Mouse (Mus musculus) adrenal gland, postnatal 10 days (tissue): ENCODE measurements at regions not wholly inside any gene's neighbourhood (a gene's known extent, or its start where the extent isn't known, plus 50 kb on each side); places are given as distances from the start of the nearest gene placed in this dataset.

Experiments used
- DNase-seq: peaks from one replicate; pipeline ENCODE4 v3.0.0; 2021; ENCODE audit warnings: mixed read lengths

- DNase-seq, result no peak
Observed at GRCm38 (mm10) chr3:38042614-38043013, 318.3 kb upstream of the Gm5148 start.

GRCm38 (mm10) chr3:38036131-38036530, 311.8 kb upstream of the Gm5148 start:
- DNase-seq, result no peak

GRCm38 (mm10) chr3:38034138-38034537, 309.8 kb upstream of the Gm5148 start:
- DNase-seq, result no peak

- DNase-seq, result no peak
Observed at GRCm38 (mm10) chr3:38014768-38015167, 290.5 kb upstream of the Gm5148 start.

GRCm38 (mm10) chr3:38009168-38009567, 284.9 kb upstream of the Gm5148 start:
- no peak for DNase-seq

GRCm38 (mm10) chr3:38008321-38008720, 284.0 kb upstream of the Gm5148 start:
- DNase-seq, result no peak

- no peak for DNase-seq
Observed at GRCm38 (mm10) chr3:38007626-38008025, 283.3 kb upstream of the Gm5148 start.

- DNase-seq, result no peak
Observed at GRCm38 (mm10) chr3:38002275-38002674, 278.0 kb upstream of the Gm5148 start.

GRCm38 (mm10) chr3:37999779-38000178, 275.5 kb upstream of the Gm5148 start:
- DNase-seq, result no peak

- no peak for DNase-seq
Observed at GRCm38 (mm10) chr3:37997998-37998397, 273.7 kb upstream of the Gm5148 start.

GRCm38 (mm10) chr3:37989992-37990391, 265.7 kb upstream of the Gm5148 start:
- no peak for DNase-seq

GRCm38 (mm10) chr3:37987775-37988505, 263.6 kb upstream of the Gm5148 start:
- DNase-seq, result no peak

GRCm38 (mm10) chr3:37987007-37987774, 262.9 kb upstream of the Gm5148 start:
- DNase-seq, result no peak

- no peak for DNase-seq
Observed at GRCm38 (mm10) chr3:37984706-37985105, 260.4 kb upstream of the Gm5148 start.

GRCm38 (mm10) chr3:37981481-37982180, 257.3 kb upstream of the Gm5148 start:
- no peak for DNase-seq

GRCm38 (mm10) chr3:37979871-37980270, 255.6 kb upstream of the Gm5148 start:
- peak; percentile 23 for DNase-seq

GRCm38 (mm10) chr3:37978481-37978880, 254.2 kb upstream of the Gm5148 start:
- DNase-seq, result peak; percentile 79

GRCm38 (mm10) chr3:37977453-37977852, 253.2 kb upstream of the Gm5148 start:
- DNase-seq, result no peak

GRCm38 (mm10) chr3:37976566-37976965, 252.3 kb upstream of the Gm5148 start:
- peak; percentile 47 for DNase-seq

GRCm38 (mm10) chr3:37975194-37975756, 251.0 kb upstream of the Gm5148 start:
- no peak for DNase-seq

- DNase-seq, result no peak
Observed at GRCm38 (mm10) chr3:37972931-37973330, 248.6 kb upstream of the Gm5148 start.

- DNase-seq, result no peak
Observed at GRCm38 (mm10) chr3:37971240-37971639, 246.9 kb upstream of the Gm5148 start.

GRCm38 (mm10) chr3:37968654-37969053, 244.4 kb upstream of the Gm5148 start:
- DNase-seq, result no peak
